Mouse (Mus musculus): ENCODE data around the gene Cer1.

DNA sequence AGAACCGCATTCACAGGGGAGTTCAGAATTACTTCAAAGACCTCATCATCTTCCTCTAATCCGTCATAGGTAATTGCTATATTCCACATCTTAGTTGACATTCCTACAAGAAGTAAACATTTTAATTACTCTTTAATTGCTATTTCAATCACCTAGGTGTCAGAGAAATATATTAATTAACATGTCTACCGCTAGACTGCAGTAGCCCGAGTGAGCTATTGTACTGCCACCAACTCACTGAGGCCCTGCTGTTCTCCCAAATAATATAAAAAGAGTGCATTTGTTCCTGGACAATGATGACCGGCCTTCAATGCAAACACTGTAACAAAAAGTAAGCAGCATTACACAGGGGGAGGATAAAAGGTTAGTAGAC, 31.7 kb upstream of the Cer1 start:
- TF ChIP-seq CTCF (IDR thresholded peaks at IDR 0.05; ENCODE audit: low read depth, low read length) (no peak), POLR2A (IDR thresholded peaks at IDR 0.05; ENCODE audit: extremely low read depth, insufficient read depth, low read length) (no peak)

All from liver, adult 2 months (tissue).